Mouse (Mus musculus) erythroblast, embryonic 14.5 days (primary cell): ENCODE data around the gene Hdhd5. TPM values are rescaled to one million over a fixed set of nuclear protein-coding genes. Genes with fewer than 3 reads are reported as not detected.

Experiments used
- H3K27me3 ChIP-seq: 2 replicates; pipeline ENCODE4 v1.6.1; 2012; ENCODE audit warnings: inconsistent platforms; ENCODE audit not compliant: control insufficient read depth
- H3K36me3 ChIP-seq: 2 replicates; pipeline ENCODE4 v1.6.1; 2012; ENCODE audit warnings: mild to moderate bottlenecking, inconsistent platforms; ENCODE audit not compliant: control insufficient read depth
- H3K4me1 ChIP-seq: 2 replicates; pipeline ENCODE4 v1.6.1; 2012; ENCODE audit warnings: inconsistent platforms; ENCODE audit not compliant: control insufficient read depth
- H3K4me3 ChIP-seq: replicated peaks from 2 replicates; pipeline ENCODE3; 2012; ENCODE audit warnings: moderate library complexity, mild to moderate bottlenecking, inconsistent platforms
- H3K9me3 ChIP-seq: 2 replicates; pipeline ENCODE4 v1.6.1; 2012; ENCODE audit warnings: low read length, inconsistent platforms, mixed read lengths; ENCODE audit not compliant: control insufficient read depth
- GATA1 ChIP-seq: IDR thresholded peaks from 2 replicates; pipeline ENCODE4 v1.6.1; 2012; ENCODE audit warnings: low read length, inconsistent platforms, mixed read lengths
- TAL1 ChIP-seq: IDR thresholded peaks from 3 replicates; pipeline ENCODE4 v1.6.1; 2012; ENCODE audit warnings: low read length, inconsistent platforms, mixed read lengths
- polyA plus RNA-seq: library from polyadenylated mRNA; stranded (reverse); fragments of >175 nt; gene quantifications from 2 replicates; pipeline ENCODE4 v1.2.3, GENCODE M21; 2012

The Hdhd5 gene
- polyA plus RNA-seq, 1 experiment = 0.78 TPM

DNA sequence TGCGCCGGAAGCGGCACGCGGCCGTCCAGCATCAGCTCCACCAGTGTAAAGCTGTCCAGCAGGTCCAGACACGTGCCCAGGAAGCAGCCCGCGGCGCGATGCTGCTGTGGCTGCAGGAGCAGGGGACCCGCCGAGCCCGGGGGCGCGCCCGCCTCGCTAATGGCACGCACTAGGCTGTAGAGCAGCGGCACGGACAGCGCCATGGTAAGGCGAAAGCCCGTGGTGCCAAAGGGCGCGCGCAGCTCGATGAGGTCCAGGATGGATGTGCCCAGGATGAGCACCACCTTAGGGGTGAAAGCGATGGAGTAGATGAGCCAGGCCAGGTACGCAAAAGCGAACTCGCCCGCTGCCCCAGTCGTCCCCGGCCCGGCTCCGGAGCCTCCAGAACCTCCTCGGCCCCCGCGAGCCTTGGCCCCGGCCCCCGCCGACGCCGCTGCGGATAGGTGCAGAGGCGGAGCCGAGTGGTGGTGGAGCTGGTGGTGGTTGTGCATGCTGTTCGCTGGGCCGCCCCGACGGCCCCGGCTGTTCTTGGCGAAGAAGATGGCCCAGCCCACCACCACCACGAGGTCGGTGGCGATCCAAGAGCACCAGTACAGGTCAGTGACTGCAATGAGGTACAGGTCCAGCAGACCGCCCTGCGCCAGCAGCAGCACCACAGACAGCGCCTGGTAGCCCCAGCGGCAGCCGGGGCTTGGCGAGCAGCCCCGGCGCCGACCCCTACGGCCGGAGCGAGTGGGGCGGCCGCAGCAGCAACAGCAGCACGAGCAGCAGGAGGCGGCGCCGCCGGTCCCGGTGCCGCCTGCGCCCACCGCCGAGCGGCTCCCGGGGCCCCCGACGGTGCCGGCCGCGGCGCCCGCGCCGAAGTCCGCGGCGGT is 38.4 kb downstream of the Hdhd5 start:
- Histone ChIP-seq H3K4me1 (peaks cover 17% of the 10 kb centered on the region), H3K27me3 (peaks cover 91% of the 10 kb centered on the region), H3K36me3 (no peaks in the 10 kb centered on the region), H3K9me3 (peaks cover 15% of the 10 kb centered on the region; the same call in 1 of the 2 replicates), H3K4me3 (no peak overlapping the region)
- TF ChIP-seq TAL1 = no peak
- no peak for TF ChIP-seq GATA1

DNA sequence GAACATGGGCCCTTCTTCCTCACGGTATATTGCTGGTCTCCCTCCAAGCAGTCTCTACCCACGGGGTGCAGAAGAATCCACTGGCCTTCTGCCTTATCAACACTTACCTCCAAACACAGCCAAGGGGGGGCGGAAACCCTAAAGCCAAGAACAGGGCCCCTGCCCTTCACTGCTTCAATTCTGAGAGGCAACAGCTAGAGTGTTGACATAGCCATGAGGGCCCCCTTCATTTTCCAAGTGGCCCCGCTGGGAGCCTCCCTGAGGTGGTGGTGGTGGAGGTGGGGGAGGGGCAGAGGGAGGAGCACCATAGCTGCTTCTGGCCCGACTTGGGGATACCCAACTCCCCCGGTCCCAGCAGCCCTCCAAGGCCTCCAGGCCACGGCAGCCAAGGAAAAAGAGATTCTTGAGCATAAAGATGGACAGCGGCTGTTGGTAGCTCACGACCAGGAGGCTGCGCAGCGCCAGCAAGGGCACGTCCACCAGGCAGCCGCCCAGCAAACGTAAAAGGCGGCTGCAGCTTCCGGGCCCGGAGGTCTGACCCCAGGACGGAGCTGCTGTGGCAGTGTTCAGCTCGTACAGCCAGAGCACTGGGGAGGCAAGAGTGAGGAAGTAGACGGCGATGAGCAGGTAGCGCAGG is 39.1 kb downstream of the Hdhd5 start:
- H3K36me3 ChIP-seq = no peaks in the 10 kb centered on the region
- no peak for TF ChIP-seq GATA1
- TF ChIP-seq TAL1 = no peak
- peaks cover 19% of the 10 kb centered on the region for H3K4me1 ChIP-seq
- peaks cover 90% of the 10 kb centered on the region for H3K27me3 ChIP-seq
- peaks cover 15% of the 10 kb centered on the region; the same call in 1 of the 2 replicates for H3K9me3 ChIP-seq
- H3K4me3 ChIP-seq = no peak overlapping the region

DNA sequence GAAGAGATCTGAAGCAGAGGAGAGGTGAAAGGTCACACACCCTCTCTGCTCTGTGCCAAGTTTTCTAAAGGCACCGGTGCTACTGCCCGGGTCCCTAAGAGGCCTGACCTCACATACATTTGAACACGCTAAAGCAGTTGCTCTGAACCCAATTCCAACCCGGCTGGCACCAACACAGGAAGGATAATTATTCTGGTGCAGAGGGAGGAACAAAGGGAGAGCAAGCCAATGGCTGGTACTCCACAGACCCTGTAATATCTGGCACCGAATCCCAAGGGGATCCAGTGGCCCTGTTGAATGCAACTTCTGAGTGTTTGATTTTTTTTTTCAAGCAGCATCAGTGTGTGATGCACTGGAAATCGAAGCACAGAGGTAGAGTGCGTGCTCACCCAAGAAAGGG is 40.1 kb downstream of the Hdhd5 start:
- TF ChIP-seq TAL1 (no peak), GATA1 (no peak)
- H3K27me3 ChIP-seq = peaks cover 82% of the 10 kb centered on the region
- H3K4me1 ChIP-seq = peaks cover 22% of the 10 kb centered on the region
- H3K36me3 ChIP-seq = no peaks in the 10 kb centered on the region
- peaks cover 15% of the 10 kb centered on the region; the same call in 1 of the 2 replicates for H3K9me3 ChIP-seq
- H3K4me3 ChIP-seq = no peak overlapping the region

DNA sequence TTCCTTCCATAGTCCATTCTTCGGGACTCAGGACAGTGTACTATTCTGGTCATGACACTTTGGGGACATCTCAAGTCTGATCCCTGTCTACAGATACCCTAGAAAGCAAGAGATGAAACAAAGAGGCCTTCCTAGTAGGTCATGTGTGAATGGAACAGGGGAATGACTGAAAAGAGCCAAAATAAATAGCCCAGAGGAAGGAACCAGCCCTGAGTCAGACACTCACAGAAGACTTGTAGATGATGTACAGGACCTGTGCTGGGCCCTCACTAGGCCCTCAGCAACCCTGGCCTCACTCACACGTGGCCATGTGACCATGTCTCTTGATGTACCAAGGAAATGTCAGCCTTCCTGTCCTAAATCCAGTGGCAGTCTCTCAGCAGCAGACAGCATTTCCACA is 41.7 kb downstream of the Hdhd5 start:
- Histone ChIP-seq H3K4me1 (peaks cover 36% of the 10 kb centered on the region), H3K27me3 (peaks cover 66% of the 10 kb centered on the region)

DNA sequence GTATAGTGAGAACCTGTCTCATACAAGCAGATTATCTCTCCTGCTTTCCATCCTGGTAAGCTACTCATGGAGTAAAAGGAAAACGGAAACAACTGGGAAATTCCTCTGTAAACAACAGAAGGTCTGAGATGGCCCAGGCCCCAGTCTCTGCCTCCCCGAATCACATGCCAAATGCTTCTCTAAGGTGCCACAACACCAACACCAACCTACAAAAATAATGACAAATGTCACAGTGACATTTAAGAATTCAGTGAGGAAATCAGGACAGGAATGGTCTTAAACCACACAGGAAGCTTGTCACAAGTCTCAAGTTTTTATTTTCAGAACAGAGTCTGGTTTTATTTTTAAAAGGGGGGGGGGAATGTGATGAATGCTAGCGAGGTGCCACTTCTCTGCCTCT is 42.5 kb downstream of the Hdhd5 start:
- peaks cover 58% of the 10 kb centered on the region for H3K27me3 ChIP-seq
- no peak overlapping the region for H3K4me3 ChIP-seq
- H3K9me3 ChIP-seq = peaks cover 14% of the 10 kb centered on the region; the same call in 1 of the 2 replicates
- no peaks in the 10 kb centered on the region for H3K36me3 ChIP-seq
- TF ChIP-seq TAL1 (no peak), GATA1 (no peak)
- H3K4me1 ChIP-seq = peaks cover 37% of the 10 kb centered on the region

More for the DNA sequence above, 41.7 kb downstream of the Hdhd5 start:
- peaks cover 15% of the 10 kb centered on the region; the same call in 1 of the 2 replicates for H3K9me3 ChIP-seq
- no peak overlapping the region for H3K4me3 ChIP-seq
- TF ChIP-seq GATA1 (no peak), TAL1 (no peak)
- no peaks in the 10 kb centered on the region for H3K36me3 ChIP-seq

DNA sequence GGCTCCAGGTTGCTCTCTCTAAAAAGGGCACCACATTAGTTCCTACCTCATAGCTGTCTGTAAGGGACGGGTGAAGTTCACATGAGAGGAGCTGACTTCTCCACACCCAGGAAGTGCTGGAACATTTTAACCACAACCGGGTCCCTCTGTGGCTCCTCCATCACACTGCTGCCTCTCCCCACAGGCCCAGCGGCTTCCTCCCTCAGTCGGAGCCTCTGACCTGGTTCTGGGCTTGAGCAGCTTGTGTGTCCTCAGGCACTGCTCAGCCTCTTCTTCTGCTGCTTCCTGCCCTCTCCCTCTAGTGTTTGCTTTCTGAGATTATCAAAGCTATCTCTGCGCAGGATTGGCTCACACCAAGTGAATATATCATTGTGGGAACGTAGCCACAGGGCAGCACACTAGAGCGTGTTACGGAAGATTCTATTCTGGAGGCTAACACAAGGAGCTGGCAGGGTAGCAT is 45.0 kb downstream of the Hdhd5 start:
- no peak for TF ChIP-seq GATA1
- no peak for TF ChIP-seq TAL1
- peaks cover 29% of the 10 kb centered on the region for H3K4me1 ChIP-seq
- no peaks in the 10 kb centered on the region for H3K9me3 ChIP-seq
- H3K27me3 ChIP-seq = peaks cover 32% of the 10 kb centered on the region
- H3K4me3 ChIP-seq = no peak overlapping the region
- H3K36me3 ChIP-seq = peaks cover 18% of the 10 kb centered on the region

DNA sequence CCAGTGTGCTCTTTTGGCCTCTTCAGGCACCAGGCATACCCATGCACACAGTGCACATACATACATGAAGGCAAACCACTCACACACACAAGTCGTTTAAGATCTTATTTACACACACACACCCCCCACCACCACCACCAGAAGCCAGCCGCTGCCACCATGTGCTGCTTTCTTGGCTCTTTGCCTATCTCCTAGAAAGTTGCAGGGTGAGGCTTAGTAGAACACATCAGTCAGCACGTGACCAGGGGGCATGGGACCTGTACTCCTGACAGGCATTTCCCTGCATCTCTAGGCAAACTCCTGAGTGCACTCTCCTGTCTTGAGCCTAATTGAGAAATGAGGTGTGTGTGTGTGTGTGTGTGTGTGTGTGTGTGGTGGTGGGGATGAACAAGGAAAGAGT is 46.1 kb downstream of the Hdhd5 start:
- H3K36me3 ChIP-seq = peaks cover 29% of the 10 kb centered on the region
- no peaks in the 10 kb centered on the region for H3K9me3 ChIP-seq
- TF ChIP-seq TAL1 (no peak), GATA1 (no peak)
- no peak overlapping the region for H3K4me3 ChIP-seq
- peaks cover 29% of the 10 kb centered on the region for H3K4me1 ChIP-seq
- H3K27me3 ChIP-seq = peaks cover 22% of the 10 kb centered on the region

DNA sequence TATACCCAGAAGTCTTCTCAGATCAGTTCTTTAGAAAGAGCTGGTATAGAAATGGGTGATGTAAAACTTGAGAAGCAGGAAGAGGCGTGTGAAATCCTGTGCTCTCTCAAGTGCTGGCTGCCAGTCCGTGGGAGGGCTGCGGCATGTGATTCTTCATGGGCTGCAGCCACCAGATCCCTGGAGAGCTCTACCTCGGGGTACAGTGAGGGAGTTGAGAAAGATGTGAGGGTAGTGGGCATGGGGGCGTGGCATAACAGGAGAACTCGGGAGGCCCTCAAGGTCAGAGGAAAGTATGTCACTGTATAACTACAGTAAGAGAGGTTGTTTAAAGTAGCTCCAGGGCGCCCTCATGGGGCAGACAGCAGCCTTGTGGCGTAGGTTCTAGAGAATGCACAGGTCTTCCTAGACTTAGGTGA is 47.9 kb downstream of the Hdhd5 start:
- Histone ChIP-seq H3K4me1 (peaks cover 29% of the 10 kb centered on the region), H3K4me3 (no peak overlapping the region), H3K27me3 (peaks cover 5% of the 10 kb centered on the region), H3K36me3 (peaks cover 47% of the 10 kb centered on the region), H3K9me3 (no peaks in the 10 kb centered on the region)
- TF ChIP-seq TAL1 (no peak), GATA1 (no peak)

DNA sequence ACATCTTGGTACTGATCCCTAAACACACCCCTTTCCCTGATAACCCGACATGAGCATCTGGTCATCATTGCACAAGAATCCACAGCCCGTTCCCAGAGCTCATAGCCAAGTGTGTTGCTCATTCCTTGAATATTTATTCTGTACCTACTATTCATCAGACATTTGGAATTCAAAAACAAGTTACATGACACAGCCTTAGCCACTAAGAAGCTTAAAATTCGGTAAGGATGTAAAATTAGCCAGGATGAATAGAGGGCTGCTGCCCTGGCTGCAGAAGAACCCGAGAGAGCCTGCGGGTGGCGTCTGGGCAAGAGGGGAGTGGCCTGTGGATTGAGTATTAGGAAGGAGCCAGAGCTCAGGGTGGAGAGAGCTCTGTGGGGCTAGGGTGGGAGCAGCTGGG is 48.4 kb downstream of the Hdhd5 start:
- Histone ChIP-seq H3K36me3 (peaks cover 51% of the 10 kb centered on the region), H3K27me3 (peaks cover 3% of the 10 kb centered on the region), H3K4me1 (peaks cover 30% of the 10 kb centered on the region), H3K9me3 (no peaks in the 10 kb centered on the region), H3K4me3 (no peak overlapping the region)
- TF ChIP-seq GATA1 (no peak), TAL1 (no peak)
